Mouse (Mus musculus): Measurements from ENCODE around the gene Spg20.

The Spg20 gene

DNA sequence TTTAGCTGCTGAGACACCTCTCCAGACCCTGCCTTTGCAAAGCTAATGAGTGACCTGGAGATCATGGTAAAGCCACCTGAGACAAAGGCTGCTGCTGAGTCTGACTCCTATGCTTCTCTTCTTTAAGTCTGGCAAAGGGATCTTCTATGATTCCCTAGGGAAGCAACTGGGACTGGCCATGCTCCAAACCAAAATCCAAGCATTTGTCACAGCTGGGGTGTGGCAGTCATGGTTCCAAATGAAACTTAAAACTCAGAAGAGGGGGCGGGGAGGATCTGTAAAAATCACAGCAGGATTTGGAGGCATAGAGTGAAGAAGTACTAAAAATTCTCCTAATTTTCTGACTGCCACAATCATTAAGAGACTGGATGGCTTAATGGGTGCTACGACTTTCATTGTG is 14.7 kb upstream of the Spg20 start:
- no peak for DNase-seq (ENCODE audit: low read depth)

DNA sequence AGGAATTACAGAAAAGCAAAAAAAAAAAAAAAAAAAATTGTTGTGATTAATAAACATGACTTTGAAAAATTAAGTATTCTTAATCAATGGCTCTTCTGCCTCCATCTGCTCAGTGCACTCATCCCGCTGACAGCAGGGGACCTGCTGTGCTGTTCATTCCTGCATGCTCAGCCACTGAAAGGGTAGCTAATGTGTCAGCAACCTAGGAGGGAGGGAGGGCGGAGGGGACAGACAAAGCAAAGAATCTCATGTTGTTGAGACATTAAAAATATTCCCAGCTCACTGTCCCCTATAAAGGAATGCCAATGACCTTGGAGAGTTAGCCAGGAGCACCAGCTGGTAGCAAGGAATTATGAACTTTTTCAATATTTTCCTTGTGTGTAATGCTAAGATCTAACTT is 13.9 kb upstream of the Spg20 start:
- DNase-seq (ENCODE audit: low read depth), result no peak

- DNase-seq (ENCODE audit: low read depth), result no peak
Observed at GRCm38 (mm10) chr3:55098990-55099389, 12.9 kb upstream of the Spg20 start.

DNA sequence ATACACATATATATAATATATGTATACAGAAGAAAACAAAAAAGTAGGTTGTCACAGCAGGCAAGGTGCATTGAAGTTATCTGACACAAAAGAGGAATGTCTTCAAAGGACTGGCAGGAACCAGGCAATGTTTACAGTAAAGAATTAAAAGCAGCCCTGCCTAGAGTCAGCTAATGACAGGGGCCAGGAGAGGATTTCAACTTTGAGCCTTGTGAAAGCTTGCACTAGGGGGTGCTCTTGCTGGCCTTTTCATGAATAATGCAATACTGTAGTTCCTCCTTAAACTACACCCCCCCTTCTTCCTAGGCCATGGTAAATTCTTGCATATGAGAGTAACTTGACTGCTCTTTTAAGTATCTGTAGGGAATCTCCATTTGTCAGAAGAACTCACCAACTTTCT is 10.8 kb upstream of the Spg20 start:
- DNase-seq (ENCODE audit: low read depth), result peak; percentile 29

- no peak for DNase-seq (ENCODE audit: low read depth)
Observed at GRCm38 (mm10) chr3:55105372-55106023, 6.4 kb upstream of the Spg20 start.

- DNase-seq (ENCODE audit: low read depth), result no peak
Observed at GRCm38 (mm10) chr3:55106051-55106450, 5.9 kb upstream of the Spg20 start.

DNA sequence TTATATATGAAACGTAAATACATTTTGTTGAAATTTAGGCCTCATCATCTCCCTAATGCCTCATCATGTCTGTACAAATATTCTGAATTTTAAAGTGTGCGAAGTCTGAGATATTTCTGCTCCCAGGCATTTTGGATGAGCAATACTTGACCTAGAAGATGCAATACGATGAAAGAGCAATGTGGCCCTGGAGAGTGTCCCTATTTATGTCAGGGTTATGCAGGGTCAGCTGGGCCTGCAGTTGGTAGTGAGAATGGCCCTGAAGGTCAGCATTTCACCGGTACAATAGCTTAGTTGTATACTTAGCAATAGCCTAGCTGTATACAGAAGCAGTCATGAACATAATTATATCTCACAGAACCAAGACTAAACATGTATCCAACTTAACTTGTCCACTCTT is 2.8 kb upstream of the Spg20 start:
- DNase-seq (ENCODE audit: low read depth), result no peak

DNA sequence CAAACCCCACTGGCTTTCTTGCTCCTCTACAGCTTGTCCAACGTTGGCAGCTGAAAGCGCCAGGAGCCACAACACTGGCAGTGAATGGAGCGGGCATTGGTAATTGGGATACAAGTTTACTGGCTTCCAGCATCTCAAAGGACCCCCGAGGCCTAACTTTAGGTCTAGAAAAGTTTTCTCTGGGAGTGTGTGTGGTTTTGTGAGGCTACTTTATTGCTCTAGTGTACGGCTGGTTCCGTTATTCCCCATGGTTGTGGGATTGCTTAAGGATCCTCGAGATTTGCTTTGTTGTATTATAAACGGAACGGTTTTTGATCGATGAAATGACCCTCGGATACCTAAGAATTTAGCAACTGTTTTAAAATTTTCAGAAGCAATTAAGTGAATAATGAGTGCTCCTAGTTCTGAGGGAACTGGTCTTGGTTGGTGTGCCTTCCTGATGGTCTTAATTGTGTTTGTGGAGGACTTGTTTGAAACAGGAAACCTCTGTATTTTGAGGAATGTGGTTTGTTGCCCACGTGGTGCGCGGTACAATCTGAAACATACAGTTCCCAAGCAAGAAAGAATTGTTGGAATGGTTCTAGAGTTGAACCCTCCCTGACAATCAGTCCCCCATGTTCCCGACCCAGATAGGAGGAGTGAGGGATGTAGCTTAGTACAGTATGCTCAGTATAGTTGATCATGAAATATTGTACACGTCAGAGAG is 955 bp downstream of the Spg20 start:
- DNase-seq (ENCODE audit: low read depth), result peak; percentile 60

DNA sequence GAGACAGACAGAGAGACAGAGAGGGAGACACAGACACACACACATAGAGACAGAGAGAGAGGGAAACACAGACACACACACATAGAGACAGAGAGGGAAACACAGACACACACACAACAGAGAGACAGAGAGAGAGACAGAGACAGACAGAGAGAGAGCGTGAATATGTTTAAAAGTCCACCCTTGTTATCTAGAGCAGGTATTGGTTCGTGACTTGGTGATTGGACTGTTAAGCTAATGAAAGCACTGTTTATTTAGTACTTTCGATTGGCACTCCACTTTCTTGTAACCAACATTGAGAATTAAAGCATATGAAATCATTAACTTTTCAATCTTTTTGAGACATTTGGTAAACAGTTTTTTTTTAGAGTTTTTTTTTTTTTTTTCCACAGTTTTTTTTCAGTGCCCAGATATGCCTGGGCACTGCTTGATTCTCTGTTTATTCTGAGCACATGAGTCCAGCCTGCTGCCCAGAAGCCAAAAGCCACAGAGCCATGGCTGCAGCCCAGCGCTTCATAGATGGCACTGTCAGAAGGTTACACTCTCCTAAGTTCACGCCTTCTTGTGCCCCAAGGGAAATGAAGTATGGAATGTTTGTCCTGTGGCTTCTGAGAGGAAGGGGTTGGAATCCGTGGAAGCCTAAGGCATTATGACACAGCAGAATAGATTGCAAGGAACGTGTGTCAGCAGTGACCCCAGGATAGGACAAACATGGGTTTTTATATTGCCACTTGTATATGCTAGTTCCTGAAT is 2.6 kb downstream of the Spg20 start:
- DNase-seq (ENCODE audit: low read depth), result peak; percentile 40

DNA sequence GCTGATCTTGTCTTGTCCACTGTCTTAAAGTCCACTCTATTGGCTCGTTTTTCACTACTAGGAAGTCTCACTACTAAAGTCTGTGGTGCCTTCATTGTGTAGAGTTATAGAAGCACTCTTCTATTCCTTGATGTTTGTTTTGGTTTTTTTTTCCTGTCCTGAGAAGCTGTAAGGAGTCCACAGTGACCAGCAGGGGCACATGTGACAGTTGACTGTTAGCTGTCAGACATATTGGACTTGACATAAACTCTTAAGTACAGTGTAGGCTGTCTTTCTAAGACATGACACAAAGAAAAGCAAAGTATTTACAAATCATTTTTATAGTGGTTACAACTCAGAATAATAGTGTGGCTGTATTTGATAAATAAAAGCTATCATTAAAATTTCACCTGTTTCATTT is 3.2 kb downstream of the Spg20 start:
- peak; percentile 43 for DNase-seq (ENCODE audit: low read depth)

DNA sequence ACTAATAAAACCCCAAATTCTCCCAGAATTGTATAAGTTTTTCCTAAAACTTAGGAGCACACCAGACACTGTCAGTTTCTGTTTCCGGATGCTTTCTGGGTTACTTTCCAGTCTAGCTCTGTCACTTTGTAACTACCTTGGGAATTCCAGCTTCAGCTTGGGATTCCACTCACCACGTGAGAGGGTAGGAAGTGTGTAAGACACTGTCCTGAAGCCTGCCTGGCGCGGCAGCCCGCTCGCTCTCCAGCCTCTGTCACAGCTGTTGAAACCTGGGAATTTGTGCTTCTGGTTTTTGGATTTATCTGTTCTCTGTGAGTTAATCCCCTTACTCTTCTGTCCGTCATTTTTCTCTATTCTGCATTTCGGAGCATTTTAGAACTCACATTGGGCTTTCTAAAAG is 4.1 kb downstream of the Spg20 start:
- DNase-seq (ENCODE audit: low read depth), result no peak

DNA sequence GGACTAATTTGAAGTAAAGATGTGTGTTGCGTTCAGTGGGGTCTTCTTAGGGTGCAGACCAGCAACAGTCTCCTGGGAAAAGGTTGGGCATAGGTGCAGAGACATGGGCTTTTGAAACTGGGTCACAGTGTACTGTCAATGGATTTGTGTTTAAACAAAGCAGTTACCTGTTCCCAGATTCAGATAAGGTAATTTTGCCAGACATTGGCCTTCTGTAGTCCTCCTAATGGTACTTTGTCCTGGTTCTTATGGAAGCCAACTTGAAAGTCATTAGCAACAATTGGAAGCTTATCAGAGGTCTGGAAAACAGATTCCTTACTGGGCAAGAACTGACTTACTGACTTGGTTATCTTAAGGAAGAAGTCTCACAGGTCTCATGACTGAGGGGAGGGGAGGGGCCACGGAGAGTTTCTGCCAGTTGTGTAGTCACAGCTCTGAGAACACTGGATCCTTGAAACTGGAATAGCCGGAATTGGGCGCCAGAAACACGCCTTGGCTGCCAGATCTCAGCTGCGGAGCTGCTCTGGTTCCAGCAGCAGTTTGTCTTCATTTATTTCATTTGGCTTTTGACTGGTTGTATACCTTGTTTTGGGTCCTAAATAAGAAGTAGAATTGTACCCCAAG is 7.5 kb downstream of the Spg20 start:
- DNase-seq (ENCODE audit: low read depth), result no peak

- peak; percentile 5 for DNase-seq (ENCODE audit: low read depth)
Observed at GRCm38 (mm10) chr3:55122336-55122870, 10.5 kb downstream of the Spg20 start.

DNA sequence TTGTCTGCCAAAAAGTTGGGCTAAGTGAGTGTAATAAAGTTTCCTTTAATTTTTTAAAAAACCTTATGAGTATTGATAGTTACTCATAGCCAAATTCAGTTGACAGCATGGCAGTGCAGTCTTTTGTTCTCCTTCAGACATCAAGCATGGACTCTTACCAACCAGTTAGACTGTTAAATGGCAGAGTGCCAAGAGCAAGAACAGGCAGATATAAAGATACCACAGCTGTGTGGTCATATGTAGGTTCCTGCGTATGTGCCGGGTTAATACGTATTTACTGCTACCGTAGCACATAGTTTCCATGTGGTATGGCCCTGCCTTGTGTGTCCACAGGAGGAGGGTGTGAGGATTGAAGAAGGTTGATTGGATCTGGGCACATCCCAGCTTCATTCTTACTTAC is 11.2 kb downstream of the Spg20 start:
- peak; percentile 43 for DNase-seq (ENCODE audit: low read depth)

- peak; percentile 43 for DNase-seq (ENCODE audit: low read depth)
Observed at GRCm38 (mm10) chr3:55129181-55129692, 17.3 kb downstream of the Spg20 start.

GRCm38 (mm10) chr3:55131576-55132233 is 19.8 kb downstream of the Spg20 start:
- no peak for DNase-seq (ENCODE audit: low read depth)

DNA sequence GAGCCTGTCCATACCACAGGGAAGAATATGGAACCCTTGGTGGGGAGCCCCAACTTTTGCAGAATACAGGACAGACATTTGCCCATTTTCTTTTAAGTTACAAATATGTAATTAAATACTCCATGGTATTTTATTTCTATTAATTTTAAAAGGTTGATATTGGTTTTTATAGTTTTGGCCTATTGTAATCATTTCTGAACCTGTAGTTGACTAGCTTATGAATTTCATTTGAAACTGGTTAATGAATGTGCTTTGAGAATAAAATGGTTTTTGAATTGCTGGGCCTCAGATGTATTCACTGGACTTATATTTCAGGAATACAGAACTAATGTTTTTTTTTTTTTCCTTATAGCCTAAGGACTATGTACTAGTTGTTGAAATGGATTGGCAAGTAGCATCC is 25.1 kb downstream of the Spg20 start, which contains the start of gene Ccdc169:
TSS of gene Ccdc169 (plus strand) at position 301 of the 400 bp plus-strand sequence.
- no peak for DNase-seq (ENCODE audit: low read depth)

DNA sequence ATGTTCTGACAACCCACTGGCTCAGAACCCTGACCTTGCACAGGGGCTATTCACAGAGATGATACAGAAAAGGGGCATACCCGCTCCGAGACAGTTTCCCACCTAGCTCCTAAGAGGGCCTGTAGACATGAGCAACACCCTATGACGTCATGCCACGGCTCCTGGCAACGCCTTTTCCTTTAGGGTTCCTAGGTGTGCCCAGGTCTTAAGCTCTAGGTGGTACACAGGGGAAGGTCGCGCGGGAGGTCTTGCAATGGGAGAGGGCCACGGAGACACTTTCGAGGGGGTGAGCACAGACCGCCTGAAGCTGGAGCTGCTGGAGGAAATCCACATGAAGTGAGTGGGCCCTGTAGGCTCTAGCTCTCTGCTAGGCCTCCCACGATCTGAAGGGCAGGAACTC is 27.9 kb downstream of the Spg20 start:
- no peak for DNase-seq (ENCODE audit: low read depth)

DNA sequence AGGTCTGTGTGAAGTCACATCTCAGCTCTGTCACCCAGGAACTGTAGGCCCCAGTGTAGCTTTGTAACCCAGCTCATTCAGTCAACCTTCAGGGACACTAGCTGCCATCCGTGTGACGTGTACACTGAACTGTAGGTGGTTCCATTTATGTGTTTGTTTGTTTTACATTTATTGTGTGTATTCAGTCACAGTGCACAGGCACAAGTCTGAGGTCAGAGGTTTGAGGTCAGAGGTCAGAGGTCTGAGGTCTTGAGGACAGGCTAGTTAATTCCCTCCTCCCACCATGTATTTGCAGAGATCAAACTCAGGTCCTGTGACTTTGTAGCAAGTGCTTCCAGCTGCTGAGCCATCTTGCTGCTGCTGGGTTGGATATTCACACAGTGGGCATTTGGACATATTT is 29.5 kb downstream of the Spg20 start:
- DNase-seq (ENCODE audit: low read depth), result no peak

DNA sequence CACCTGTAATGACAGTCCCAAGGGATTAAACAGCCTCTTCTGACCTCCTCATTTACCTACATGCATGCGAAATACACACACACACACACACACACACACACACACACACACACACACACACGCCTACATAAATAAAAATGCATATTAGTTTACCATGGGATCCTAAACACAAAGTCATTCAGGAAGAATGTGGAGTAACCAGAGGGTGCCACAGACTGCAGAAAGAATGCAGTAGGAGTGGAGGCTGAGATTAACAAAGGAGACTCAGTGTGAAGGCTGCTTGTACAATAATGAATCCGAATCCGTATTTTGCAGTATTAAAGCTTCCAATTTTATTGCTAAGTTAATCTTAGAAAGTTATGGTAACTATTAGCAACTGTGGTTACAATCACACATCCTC is 33.0 kb downstream of the Spg20 start:
- DNase-seq (ENCODE audit: low read depth), result no peak

- DNase-seq (ENCODE audit: low read depth), result no peak
Observed at GRCm38 (mm10) chr3:55146441-55146840, 34.5 kb downstream of the Spg20 start.

- no peak for DNase-seq (ENCODE audit: low read depth)
Observed at GRCm38 (mm10) chr3:55147156-55147555, 35.2 kb downstream of the Spg20 start.
